Mouse (Mus musculus): ENCODE data around the gene Golga5. TPM values are rescaled to one million over a fixed set of nuclear protein-coding genes. Genes with fewer than 3 reads are reported as not detected.
A peak's percentile ranks its signal among the peaks of the same experiment; 100 is the strongest.

Golga5 gene
- total RNA-seq, 1 experiment = 30.8 TPM

- no peaks in the 10 kb centered on the region for H3K36me3 ChIP-seq (ENCODE audit: control insufficient read depth, insufficient read depth, low read length, poor library complexity, severe bottlenecking)
- in situ Hi-C loops (cut with MboI; ENCODE audit: low sequenced_read_pairs in 2 of 2, unreplicated experiment in 2 of 2) = no loop called here
- H3K4me1 ChIP-seq (ENCODE audit: control insufficient read depth in 2 of 2, insufficient read depth in 2 of 2, low read length in 2 of 2, poor library complexity in 1 of 2) = peaks cover 0 to 6% of the 10 kb centered on the region in 2 experiments; a peak in 2 of 4 replicates
- no peak overlapping the region for H3K4me3 ChIP-seq (ENCODE audit: insufficient read depth in 1 of 2, low read depth in 1 of 2, low read length in 2 of 2, poor library complexity in 1 of 2, severe bottlenecking in 1 of 2)
- DNase-seq (ENCODE audit: low read depth, low spot score) = no peak
- H3K9me3 ChIP-seq (ENCODE audit: control insufficient read depth, insufficient read depth, low read depth, low read length) = no peaks in the 10 kb centered on the region
- TF ChIP-seq CHD2 (IDR thresholded peaks at IDR 0.05; ENCODE audit: low read depth, low read length) (no peak), ZC3H11A (IDR thresholded peaks at IDR 0.05; ENCODE audit: borderline replicate concordance, low read depth, low read length) (no peak), MAFK (IDR thresholded peaks at IDR 0.05; ENCODE audit: insufficient read depth, low read depth, low read length) (no peak), ZNF384 (IDR thresholded peaks at IDR 0.05; ENCODE audit: low read depth, low read length) (no peak), HCFC1 (IDR thresholded peaks at IDR 0.05; ENCODE audit: borderline replicate concordance, insufficient read depth, low read length) (no peak)
- H3K9ac ChIP-seq (ENCODE audit: insufficient read depth, low read depth, low read length, poor library complexity, severe bottlenecking) = no peak overlapping the region
- no peak overlapping the region for H3K27ac ChIP-seq (ENCODE audit: insufficient read depth, low read depth, low read length, poor library complexity, severe bottlenecking)
Measured at GRCm38 (mm10) chr12:102440551-102440950, 28.4 kb upstream of the Golga5 start.

GRCm38 (mm10) chr12:102441141-102441540 lies 27.8 kb upstream of the Golga5 start:
- Histone ChIP-seq H3K36me3 (ENCODE audit: control insufficient read depth, insufficient read depth, low read length, poor library complexity, severe bottlenecking) (no peaks in the 10 kb centered on the region), H3K4me3 (ENCODE audit: insufficient read depth in 1 of 2, low read depth in 1 of 2, low read length in 2 of 2, poor library complexity in 1 of 2, severe bottlenecking in 1 of 2) (no peak overlapping the region), H3K9ac (ENCODE audit: insufficient read depth, low read depth, low read length, poor library complexity, severe bottlenecking) (no peak overlapping the region), H3K27ac (ENCODE audit: insufficient read depth, low read depth, low read length, poor library complexity, severe bottlenecking) (no peak overlapping the region), H3K9me3 (ENCODE audit: control insufficient read depth, insufficient read depth, low read depth, low read length) (no peaks in the 10 kb centered on the region), H3K4me1 (ENCODE audit: control insufficient read depth in 2 of 2, insufficient read depth in 2 of 2, low read length in 2 of 2, poor library complexity in 1 of 2) (peaks cover 0 to 6% of the 10 kb centered on the region in 2 experiments; a peak in 2 of 4 replicates)
- TF ChIP-seq ZNF384 (IDR thresholded peaks at IDR 0.05; ENCODE audit: low read depth, low read length) = no peak
- TF ChIP-seq CHD2 (IDR thresholded peaks at IDR 0.05; ENCODE audit: low read depth, low read length) = no peak
- no peak for TF ChIP-seq HCFC1 (IDR thresholded peaks at IDR 0.05; ENCODE audit: borderline replicate concordance, insufficient read depth, low read length)
- TF ChIP-seq ZC3H11A (IDR thresholded peaks at IDR 0.05; ENCODE audit: borderline replicate concordance, low read depth, low read length) = no peak
- TF ChIP-seq MAFK (IDR thresholded peaks at IDR 0.05; ENCODE audit: insufficient read depth, low read depth, low read length) = no peak
- no peak for DNase-seq (ENCODE audit: low read depth, low spot score)
- in situ Hi-C loops (cut with MboI; ENCODE audit: low sequenced_read_pairs in 2 of 2, unreplicated experiment in 2 of 2) = no loop called here

- TF ChIP-seq MAFK (IDR thresholded peaks at IDR 0.05; ENCODE audit: insufficient read depth, low read depth, low read length) (no peak), ZC3H11A (IDR thresholded peaks at IDR 0.05; ENCODE audit: borderline replicate concordance, low read depth, low read length) (no peak), HCFC1 (IDR thresholded peaks at IDR 0.05; ENCODE audit: borderline replicate concordance, insufficient read depth, low read length) (no peak)
- DNase-seq (ENCODE audit: low read depth, low spot score) = no peak
- Histone ChIP-seq H3K9ac (ENCODE audit: insufficient read depth, low read depth, low read length, poor library complexity, severe bottlenecking) (0 out of 2 replicates have a peak overlapping the region, but pooled peaks have one; percentile 27), H3K36me3 (ENCODE audit: control insufficient read depth, insufficient read depth, low read length, poor library complexity, severe bottlenecking) (no peaks in the 10 kb centered on the region), H3K9me3 (ENCODE audit: control insufficient read depth, insufficient read depth, low read depth, low read length) (no peaks in the 10 kb centered on the region), H3K27ac (ENCODE audit: insufficient read depth, low read depth, low read length, poor library complexity, severe bottlenecking) (no peak overlapping the region), H3K4me3 (ENCODE audit: insufficient read depth in 1 of 2, low read depth in 1 of 2, low read length in 2 of 2, poor library complexity in 1 of 2, severe bottlenecking in 1 of 2) (peak overlapping the region; percentile 48 to 58; a peak in 2 of 4 replicates), H3K4me1 (ENCODE audit: control insufficient read depth in 2 of 2, insufficient read depth in 2 of 2, low read length in 2 of 2, poor library complexity in 1 of 2) (peaks cover 0 to 6% of the 10 kb centered on the region in 2 experiments; a peak in 2 of 4 replicates)
- in situ Hi-C loops (cut with MboI; ENCODE audit: low sequenced_read_pairs in 2 of 2, unreplicated experiment in 2 of 2) = no loop called here
Measured at GRCm38 (mm10) chr12:102442639-102443038, 26.3 kb upstream of the Golga5 start.

- TF ChIP-seq CHD2 (IDR thresholded peaks at IDR 0.05; ENCODE audit: low read depth, low read length) = no peak
- TF ChIP-seq ZC3H11A (IDR thresholded peaks at IDR 0.05; ENCODE audit: borderline replicate concordance, low read depth, low read length) = no peak
- no peak for TF ChIP-seq MAFK (IDR thresholded peaks at IDR 0.05; ENCODE audit: insufficient read depth, low read depth, low read length)
- TF ChIP-seq ZNF384 (IDR thresholded peaks at IDR 0.05; ENCODE audit: low read depth, low read length) = no peak
- no peak for TF ChIP-seq HCFC1 (IDR thresholded peaks at IDR 0.05; ENCODE audit: borderline replicate concordance, insufficient read depth, low read length)
- no peaks in the 10 kb centered on the region; a peak in 1 of 4 replicates for H3K4me1 ChIP-seq (ENCODE audit: control insufficient read depth in 2 of 2, insufficient read depth in 2 of 2, low read length in 2 of 2, poor library complexity in 1 of 2)
Measured at GRCm38 (mm10) chr12:102443676-102444075, 25.3 kb upstream of the Golga5 start.

GRCm38 (mm10) chr12:102445436-102445835 lies 23.5 kb upstream of the Golga5 start:
- H3K27ac ChIP-seq (ENCODE audit: insufficient read depth, low read depth, low read length, poor library complexity, severe bottlenecking) = no peak overlapping the region
- in situ Hi-C loops (cut with MboI; ENCODE audit: low sequenced_read_pairs in 2 of 2, unreplicated experiment in 2 of 2) = no loop called here
- H3K4me1 ChIP-seq (ENCODE audit: control insufficient read depth in 2 of 2, insufficient read depth in 2 of 2, low read length in 2 of 2, poor library complexity in 1 of 2) = no peaks in the 10 kb centered on the region
- TF ChIP-seq ZNF384 (IDR thresholded peaks at IDR 0.05; ENCODE audit: low read depth, low read length) (no peak), HCFC1 (IDR thresholded peaks at IDR 0.05; ENCODE audit: borderline replicate concordance, insufficient read depth, low read length) (no peak), CHD2 (IDR thresholded peaks at IDR 0.05; ENCODE audit: low read depth, low read length) (no peak), ZC3H11A (IDR thresholded peaks at IDR 0.05; ENCODE audit: borderline replicate concordance, low read depth, low read length) (no peak), MAFK (IDR thresholded peaks at IDR 0.05; ENCODE audit: insufficient read depth, low read depth, low read length) (no peak)
- no peaks in the 10 kb centered on the region for H3K9me3 ChIP-seq (ENCODE audit: control insufficient read depth, insufficient read depth, low read depth, low read length)
- no peak overlapping the region for H3K9ac ChIP-seq (ENCODE audit: insufficient read depth, low read depth, low read length, poor library complexity, severe bottlenecking)
- no peak overlapping the region for H3K4me3 ChIP-seq (ENCODE audit: insufficient read depth in 1 of 2, low read depth in 1 of 2, low read length in 2 of 2, poor library complexity in 1 of 2, severe bottlenecking in 1 of 2)
- no peaks in the 10 kb centered on the region for H3K36me3 ChIP-seq (ENCODE audit: control insufficient read depth, insufficient read depth, low read length, poor library complexity, severe bottlenecking)
- no peak for DNase-seq (ENCODE audit: low read depth, low spot score)

More at GRCm38 (mm10) chr12:102443676-102444075, 25.3 kb upstream of the Golga5 start:
- DNase-seq (ENCODE audit: low read depth, low spot score) = no peak
- H3K9me3 ChIP-seq (ENCODE audit: control insufficient read depth, insufficient read depth, low read depth, low read length) = no peaks in the 10 kb centered on the region
- in situ Hi-C loops (cut with MboI; ENCODE audit: low sequenced_read_pairs in 2 of 2, unreplicated experiment in 2 of 2) = no loop called here
- H3K9ac ChIP-seq (ENCODE audit: insufficient read depth, low read depth, low read length, poor library complexity, severe bottlenecking) = no peak overlapping the region
- no peak overlapping the region for H3K4me3 ChIP-seq (ENCODE audit: insufficient read depth in 1 of 2, low read depth in 1 of 2, low read length in 2 of 2, poor library complexity in 1 of 2, severe bottlenecking in 1 of 2)
- no peak overlapping the region for H3K27ac ChIP-seq (ENCODE audit: insufficient read depth, low read depth, low read length, poor library complexity, severe bottlenecking)
- H3K36me3 ChIP-seq (ENCODE audit: control insufficient read depth, insufficient read depth, low read length, poor library complexity, severe bottlenecking) = no peaks in the 10 kb centered on the region

Measured in ES-E14 (cell line).